Mouse (Mus musculus) small intestine, adult 2 months (tissue): ENCODE results near the gene Helb.
"Not testable (repeated sequence)": the region's sequence is repeated elsewhere in the genome, so short reads cannot be mapped to it uniquely, and the experiment has no call there.

ENCODE experiments used
- CTCF ChIP-seq: fragments of 200-500 bp; IDR thresholded peaks from 2 replicates; pipeline ENCODE4 v1.5.1; 2012; ENCODE audit warnings: low read depth, mild to moderate bottlenecking, control low read depth, inconsistent platforms, low read length, moderate library complexity, mixed read lengths; ENCODE audit not compliant: insufficient replicate concordance, insufficient read length; ENCODE audit errors: extremely low read depth
- POLR2A ChIP-seq: fragments of 200-500 bp; IDR thresholded peaks from 2 replicates; pipeline ENCODE4 v1.6.1; 2012; ENCODE audit warnings: low read depth, mild to moderate bottlenecking, control low read depth, inconsistent platforms, low read length, moderate library complexity

GRCm38 (mm10) chr10:120113482-120113881 lies 695 bp upstream of the Helb start:
- TF ChIP-seq CTCF, POLR2A: not testable (repeated sequence)
